Mouse (Mus musculus) brain, embryonic 14.5 days (tissue): ENCODE results near the gene 2700097O09Rik. TPM values are rescaled to one million over a fixed set of nuclear protein-coding genes. Genes with fewer than 3 reads are reported as not detected.
"Not testable (repeated sequence)": the region's sequence is repeated elsewhere in the genome, so short reads cannot be mapped to it uniquely, and the experiment has no call there.

Experiments used
- DNase-seq: peaks from one replicate; pipeline ENCODE4 v3.0.0-alpha.2; 2011; ENCODE audit warnings: low read depth
- CTCF ChIP-seq: fragments of 200-500 bp; IDR thresholded peaks from 2 replicates; pipeline ENCODE4 v1.5.1; 2012; ENCODE audit warnings: inconsistent platforms, mild to moderate bottlenecking, moderate library complexity, borderline replicate concordance; ENCODE audit not compliant: insufficient read depth, insufficient read length; ENCODE audit errors: extremely low read depth
- POLR2A ChIP-seq: fragments of 200-500 bp; IDR thresholded peaks from 2 replicates; pipeline ENCODE4 v1.6.1; 2012; ENCODE audit warnings: mild to moderate bottlenecking, inconsistent platforms, borderline replicate concordance; ENCODE audit not compliant: poor library complexity, insufficient read depth, insufficient read length, severe bottlenecking; ENCODE audit errors: extremely low read depth
- polyA plus RNA-seq: library from polyadenylated mRNA; depleted of rRNA; stranded (reverse); fragments of >200 nt; gene quantifications from 2 replicates; pipeline ENCODE4 v1.2.3, GENCODE M21; 2012; rRNA removed

Gene 2700097O09Rik
- polyA plus RNA-seq = 25.7 and 29.6 TPM in 2 replicates

GRCm38 (mm10) chr12:55079726-55080600 is at the start of gene 2700097O09Rik, which contains the start of gene Srp54a:
Gene 2700097O09Rik (minus strand): TSS chr12:55080110.
Gene Srp54a (plus strand): TSS chr12:55080262.
- TF ChIP-seq POLR2A = 0 out of 2 replicates have a peak, but pooled peaks have one; percentile 6
- DNase-seq = peak; percentile 98

GRCm38 (mm10) chr12:55124731-55125130 is 44.8 kb upstream of the 2700097O09Rik start:
- not testable (repeated sequence) for DNase-seq

- not testable (repeated sequence) for DNase-seq
These were observed 44.3 kb upstream of the 2700097O09Rik start, which contains the start of gene Fam177a for GRCm38 (mm10) chr12:55124242-55124641. Gene Fam177a (plus strand): TSS chr12:55124469.

- not testable (repeated sequence) for DNase-seq
These were observed 32.7 kb upstream of the 2700097O09Rik start for GRCm38 (mm10) chr12:55112616-55113015.

GRCm38 (mm10) chr12:55092127-55092526 is 12.2 kb upstream of the 2700097O09Rik start:
- DNase-seq = not testable (repeated sequence)

- not testable (repeated sequence) for DNase-seq
These were observed 662 bp upstream of the 2700097O09Rik start for GRCm38 (mm10) chr12:55080601-55080942.

- peak; percentile 11 for DNase-seq
These were observed 1.2 kb downstream of the 2700097O09Rik start for GRCm38 (mm10) chr12:55078706-55079105.

- no peak for DNase-seq
- no peak for TF ChIP-seq CTCF
- no peak for TF ChIP-seq POLR2A
These were observed 4.6 kb downstream of the 2700097O09Rik start for GRCm38 (mm10) chr12:55075296-55075695.

- DNase-seq = no peak
- no peak for TF ChIP-seq CTCF
- no peak for TF ChIP-seq POLR2A
These were observed 6.2 kb downstream of the 2700097O09Rik start for GRCm38 (mm10) chr12:55073686-55074085.

GRCm38 (mm10) chr12:55072495-55072894 is 7.4 kb downstream of the 2700097O09Rik start:
- no peak for TF ChIP-seq CTCF
- no peak for TF ChIP-seq POLR2A
- DNase-seq = no peak

- DNase-seq = no peak
- TF ChIP-seq CTCF (no peak), POLR2A (no peak)
These were observed 17.8 kb downstream of the 2700097O09Rik start for GRCm38 (mm10) chr12:55062141-55062540.

GRCm38 (mm10) chr12:55061006-55061405 is 18.9 kb downstream of the 2700097O09Rik start:
- TF ChIP-seq POLR2A (no peak), CTCF (no peak)
- peak; percentile 52 for DNase-seq

- no peak for DNase-seq
- TF ChIP-seq CTCF (no peak), POLR2A (no peak)
These were observed 19.6 kb downstream of the 2700097O09Rik start for GRCm38 (mm10) chr12:55060212-55060898.
